Mouse (Mus musculus) heart, embryonic 15.5 days (tissue): ENCODE data around the gene Nat8f5. TPM values are rescaled to one million over a fixed set of nuclear protein-coding genes. Genes with fewer than 3 reads are reported as not detected.
"Not testable (repeated sequence)": the region's sequence is repeated elsewhere in the genome, so short reads cannot be mapped to it uniquely, and the experiment has no call there.

ENCODE experiments used
- ATAC-seq: fragments of 200-750 bp; cut with Nextera tagmentation; replicated peaks from 2 replicates; pipeline ENCODE4 v1.8.0; 2017; ENCODE audit warnings: low read depth, moderate TSS enrichment; ENCODE audit not compliant: insufficient number of reproducible peaks, insufficient read depth, low FRiP score
- H3K27ac ChIP-seq: fragments of 300-500 bp; sonication (generic); 2 replicates; pipeline ENCODE4 v1.5.1; 2015; ENCODE audit warnings: mild to moderate bottlenecking, inconsistent platforms
- H3K27me3 ChIP-seq: fragments of 300-500 bp; sonication (generic); 2 replicates; pipeline ENCODE4 v1.6.1; 2015; ENCODE audit warnings: inconsistent platforms
- H3K36me3 ChIP-seq: fragments of 300-500 bp; sonication (generic); 2 replicates; pipeline ENCODE4 v1.6.1; 2015; ENCODE audit warnings: mild to moderate bottlenecking, inconsistent platforms
- H3K4me1 ChIP-seq: fragments of 300-500 bp; sonication (generic); replicated peaks from 2 replicates; pipeline ENCODE4 v1.6.1; 2015; ENCODE audit warnings: inconsistent platforms
- H3K4me2 ChIP-seq: fragments of 300-500 bp; sonication (generic); 2 replicates; pipeline ENCODE4 v1.6.1; 2015; ENCODE audit warnings: inconsistent platforms, mild to moderate bottlenecking, moderate library complexity
- H3K4me3 ChIP-seq: fragments of 300-500 bp; sonication (generic); 2 replicates; pipeline ENCODE4 v1.5.1; 2015; ENCODE audit warnings: mild to moderate bottlenecking, inconsistent platforms
- H3K9ac ChIP-seq: fragments of 300-500 bp; sonication (generic); 2 replicates; pipeline ENCODE4 v1.6.1; 2015; ENCODE audit warnings: mild to moderate bottlenecking, inconsistent platforms
- H3K9me3 ChIP-seq: fragments of 300-500 bp; sonication (generic); replicated peaks from 2 replicates; pipeline ENCODE4 v1.6.1; 2016; ENCODE audit warnings: inconsistent platforms
- WGBS: fragments of 180-500 bp; shearing (Covaris S2); methylation state at CpG from one replicate; pipeline ENCODE4 v1.1.7; 2015; ENCODE audit warnings: mixed read lengths; 5-methylcytosine and 5-hydroxymethylcytosine counted together
- polyA plus RNA-seq: library from polyadenylated mRNA; unstranded; fragments of >200 nt; fragmentation: Nextera tagmentation; extraction: Ambion mirVana; gene quantifications from 2 replicates; pipeline ENCODE4 v1.2.1, GENCODE M21; 2015

Gene Nat8f5
- polyA plus RNA-seq, 1 experiment from 2014 or later: not detected

DNA sequence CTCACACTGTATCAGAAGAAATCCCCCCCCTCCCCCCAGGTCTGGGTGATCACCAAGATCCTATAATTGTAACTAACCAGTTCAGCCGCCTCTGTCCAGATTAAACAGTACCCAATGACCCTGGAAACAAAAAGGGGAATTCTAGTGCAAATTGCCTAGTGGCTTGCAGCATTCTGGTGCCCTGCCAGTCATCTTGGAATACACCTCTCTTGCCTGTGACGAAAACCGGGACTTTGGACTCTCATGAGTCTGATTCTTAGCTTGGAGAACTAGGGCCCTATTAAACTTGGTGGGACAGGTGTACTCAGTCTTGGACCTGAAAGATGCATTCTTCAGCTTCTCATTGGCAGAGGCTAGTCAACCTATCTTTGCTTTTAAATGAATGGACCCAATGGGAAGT is 32.7 kb upstream of the Nat8f5 start:
- H3K4me1 ChIP-seq: no peaks in the 10 kb centered on the region
- no peak for ATAC-seq
- no peak overlapping the region for H3K27ac ChIP-seq
- no peak overlapping the region for H3K9ac ChIP-seq
- 75% methylated on average over 3 of the region's 3 CpGs for WGBS
- H3K27me3 ChIP-seq: no peaks in the 10 kb centered on the region
- H3K4me3 ChIP-seq: no peak overlapping the region
- H3K4me2 ChIP-seq: no peak overlapping the region
- no peaks in the 10 kb centered on the region for H3K9me3 ChIP-seq
- no peaks in the 10 kb centered on the region for H3K36me3 ChIP-seq

DNA sequence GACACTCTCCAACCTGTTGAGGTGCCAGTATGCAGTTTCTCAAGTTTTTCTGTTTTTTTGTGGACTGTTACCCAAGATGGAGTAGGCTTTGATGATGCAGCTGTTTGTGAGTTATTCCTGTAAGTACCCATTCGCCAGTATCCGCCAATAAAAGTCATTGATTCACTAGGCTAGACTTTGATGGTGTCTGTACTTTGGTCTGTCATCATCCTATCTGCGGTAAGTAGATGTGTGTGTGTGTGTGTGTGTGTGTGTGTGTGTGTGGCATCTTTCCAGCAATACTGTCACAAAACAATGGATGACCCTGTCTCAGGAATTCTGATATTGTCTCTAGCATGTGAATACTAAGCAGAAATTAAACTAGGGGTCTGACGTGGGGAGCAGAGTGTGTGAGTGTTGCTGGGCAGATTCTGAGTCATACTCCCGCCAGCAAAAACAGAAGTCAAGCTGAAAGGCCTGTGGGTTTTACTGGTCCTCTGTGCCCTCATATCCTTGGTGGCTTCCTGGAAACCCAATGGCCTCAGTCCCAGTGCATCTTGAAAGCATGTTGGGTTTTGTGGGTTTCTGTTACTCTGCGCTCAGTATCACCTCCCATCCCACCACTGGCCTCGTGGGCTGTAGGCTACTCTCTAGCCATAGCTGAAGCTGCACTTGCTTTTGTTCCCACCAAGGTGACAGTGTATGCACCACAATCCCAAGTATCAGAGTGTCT is 30.4 kb upstream of the Nat8f5 start:
- ATAC-seq: no peak

DNA sequence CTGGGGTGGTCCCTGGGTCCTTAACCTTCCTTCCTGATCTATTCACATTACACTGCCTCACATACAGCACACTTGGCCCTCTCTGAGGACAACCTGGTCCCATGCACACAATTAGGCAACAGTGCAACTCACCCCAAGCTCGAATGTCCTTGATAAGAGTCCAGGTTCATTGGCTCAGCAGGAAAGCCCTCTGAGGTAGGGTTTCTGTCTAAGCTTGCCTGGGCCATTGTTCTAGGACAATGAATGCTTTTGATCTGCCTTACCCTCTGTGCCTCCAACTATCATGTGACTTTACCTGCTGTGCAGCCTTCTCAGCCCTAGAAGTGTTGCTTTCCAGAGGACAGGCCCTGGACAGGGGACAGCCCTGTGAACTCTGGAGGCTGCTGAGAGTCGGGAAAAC is 28.5 kb upstream of the Nat8f5 start:
- no peak overlapping the region for H3K9ac ChIP-seq
- H3K4me2 ChIP-seq: no peak overlapping the region
- no peaks in the 10 kb centered on the region for H3K4me1 ChIP-seq
- H3K27ac ChIP-seq: no peak overlapping the region
- no peaks in the 10 kb centered on the region for H3K36me3 ChIP-seq
- H3K4me3 ChIP-seq: no peak overlapping the region
- no peak for ATAC-seq
- 33% methylated on average over 2 of the region's 2 CpGs for WGBS
- no peaks in the 10 kb centered on the region for H3K27me3 ChIP-seq
- H3K9me3 ChIP-seq: no peaks in the 10 kb centered on the region

More for the DNA sequence above, 30.4 kb upstream of the Nat8f5 start:
- no peaks in the 10 kb centered on the region for H3K4me1 ChIP-seq
- no peaks in the 10 kb centered on the region for H3K27me3 ChIP-seq
- no peak overlapping the region for H3K9ac ChIP-seq
- H3K9me3 ChIP-seq: no peaks in the 10 kb centered on the region
- H3K27ac ChIP-seq: no peak overlapping the region
- H3K36me3 ChIP-seq: no peaks in the 10 kb centered on the region
- WGBS: 83% methylated on average over 7 of the region's 7 CpGs
- no peak overlapping the region for H3K4me2 ChIP-seq
- H3K4me3 ChIP-seq: no peak overlapping the region

DNA sequence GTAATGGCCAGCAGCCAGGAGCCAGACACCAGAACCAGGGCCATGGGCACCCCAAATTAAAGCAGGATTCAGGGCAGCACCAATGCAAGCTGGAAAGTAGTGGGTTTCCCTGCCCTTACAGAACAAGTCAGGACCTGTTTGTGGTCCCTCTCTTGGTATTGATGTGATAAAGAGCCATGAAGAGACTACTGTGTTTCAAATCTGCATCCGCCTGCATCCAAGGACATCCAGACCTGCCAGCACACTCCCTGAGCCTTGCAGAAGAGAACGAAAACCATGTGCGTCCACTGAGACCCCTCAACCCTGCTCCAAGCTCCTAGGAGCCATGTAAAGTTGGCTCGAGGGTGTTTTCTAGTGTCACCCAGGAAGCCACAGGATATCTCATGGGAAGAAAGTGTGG is 27.4 kb upstream of the Nat8f5 start:
- H3K9me3 ChIP-seq: no peaks in the 10 kb centered on the region
- no peaks in the 10 kb centered on the region for H3K27me3 ChIP-seq
- no peak overlapping the region for H3K4me3 ChIP-seq
- no peak overlapping the region for H3K4me2 ChIP-seq
- H3K27ac ChIP-seq: no peak overlapping the region
- no peaks in the 10 kb centered on the region for H3K4me1 ChIP-seq
- ATAC-seq: no peak
- H3K36me3 ChIP-seq: no peaks in the 10 kb centered on the region
- no peak overlapping the region for H3K9ac ChIP-seq
- 75% methylated on average over 4 of the region's 4 CpGs for WGBS

DNA sequence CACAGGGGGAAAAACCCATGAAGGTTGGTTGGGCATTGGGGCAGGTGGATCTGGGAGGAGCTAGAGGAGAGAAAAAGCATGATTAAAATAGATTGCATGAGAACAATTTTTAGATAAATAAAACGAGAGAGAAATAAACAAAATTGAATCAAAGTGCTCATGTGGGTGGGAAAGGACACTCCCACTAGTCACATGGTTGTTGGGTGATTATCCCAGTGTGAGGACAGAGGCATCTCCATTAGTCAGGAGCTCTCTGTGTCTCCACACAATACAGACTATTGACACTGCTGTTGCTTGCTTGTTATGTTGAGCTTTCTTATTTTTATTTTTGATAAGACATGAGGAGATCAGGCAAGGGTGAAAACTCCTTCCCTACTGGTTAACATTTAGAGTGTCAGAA is 26.1 kb upstream of the Nat8f5 start:
- no peak for ATAC-seq
- Histone ChIP-seq H3K4me2 (no peak overlapping the region), H3K9me3 (no peaks in the 10 kb centered on the region), H3K4me1 (no peaks in the 10 kb centered on the region), H3K4me3 (no peak overlapping the region), H3K27me3 (no peaks in the 10 kb centered on the region), H3K9ac (no peak overlapping the region), H3K27ac (no peak overlapping the region), H3K36me3 (no peaks in the 10 kb centered on the region)
- WGBS: 39% methylated on average over 1 of the region's 1 CpGs

DNA sequence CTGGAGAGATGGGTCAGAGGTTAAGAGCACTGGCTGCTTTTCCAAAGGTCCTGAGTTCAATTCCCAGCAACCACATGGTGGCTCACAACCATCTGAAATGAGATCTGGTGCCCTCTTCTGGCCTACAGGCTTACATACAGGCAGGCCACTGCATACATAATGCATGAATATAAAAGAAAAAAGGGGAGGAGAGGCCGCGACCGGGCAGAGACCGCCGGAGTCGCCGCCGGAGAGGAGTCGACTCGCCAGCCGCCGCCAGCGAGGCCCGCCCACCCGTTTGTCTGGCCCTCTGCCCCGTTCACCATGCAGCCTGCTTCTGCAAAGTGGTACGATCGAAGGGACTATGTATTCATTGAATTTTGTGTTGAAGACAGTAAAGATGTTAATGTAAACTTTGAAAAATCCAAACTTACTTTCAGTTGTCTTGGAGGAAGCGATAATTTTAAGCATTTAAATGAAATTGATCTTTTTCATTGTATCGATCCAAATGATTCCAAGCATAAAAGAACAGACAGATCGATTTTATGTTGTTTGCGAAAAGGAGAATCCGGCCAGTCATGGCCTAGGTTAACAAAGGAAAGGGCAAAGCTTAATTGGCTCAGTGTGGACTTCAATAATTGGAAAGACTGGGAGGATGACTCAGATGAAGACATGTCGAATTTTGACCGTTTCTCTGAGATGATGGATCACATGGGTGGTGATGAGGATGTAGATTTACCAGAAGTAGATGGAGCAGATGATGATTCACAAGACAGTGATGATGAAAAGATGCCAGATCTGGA is 23.1 kb upstream of the Nat8f5 start:
- not testable (repeated sequence) for ATAC-seq, H3K27me3 ChIP-seq, H3K9ac ChIP-seq, H3K4me3 ChIP-seq, H3K9me3 ChIP-seq, H3K4me2 ChIP-seq, H3K4me1 ChIP-seq, H3K27ac ChIP-seq, H3K36me3 ChIP-seq
- 73% methylated on average over 25 of the region's 25 CpGs for WGBS

DNA sequence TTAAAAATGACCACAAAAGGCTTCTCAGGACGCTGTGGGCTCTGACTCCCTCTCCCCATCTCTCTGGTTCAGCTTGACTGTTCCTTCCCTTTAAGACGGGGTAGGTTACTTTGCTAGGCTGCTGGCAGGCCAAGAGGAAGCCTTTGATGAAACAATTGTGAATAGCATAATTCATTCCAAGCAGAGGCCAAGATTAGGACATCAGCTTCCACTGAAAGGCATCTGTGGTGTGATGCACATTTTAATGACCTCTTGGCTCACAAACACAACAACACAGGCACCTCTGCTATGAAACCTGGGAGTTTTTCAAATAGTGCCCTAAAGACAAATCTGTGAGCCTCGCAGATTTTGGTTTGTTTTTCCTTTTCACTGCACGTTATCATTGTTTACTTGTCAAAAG is 19.2 kb upstream of the Nat8f5 start:
- H3K4me1 ChIP-seq: no peaks in the 10 kb centered on the region
- no peak overlapping the region for H3K9ac ChIP-seq
- H3K9me3 ChIP-seq: no peaks in the 10 kb centered on the region
- WGBS: 60% methylated on average over 4 of the region's 4 CpGs
- H3K4me2 ChIP-seq: no peak overlapping the region
- no peak for ATAC-seq
- no peaks in the 10 kb centered on the region for H3K27me3 ChIP-seq
- H3K4me3 ChIP-seq: no peak overlapping the region
- no peak overlapping the region for H3K27ac ChIP-seq
- no peaks in the 10 kb centered on the region for H3K36me3 ChIP-seq

DNA sequence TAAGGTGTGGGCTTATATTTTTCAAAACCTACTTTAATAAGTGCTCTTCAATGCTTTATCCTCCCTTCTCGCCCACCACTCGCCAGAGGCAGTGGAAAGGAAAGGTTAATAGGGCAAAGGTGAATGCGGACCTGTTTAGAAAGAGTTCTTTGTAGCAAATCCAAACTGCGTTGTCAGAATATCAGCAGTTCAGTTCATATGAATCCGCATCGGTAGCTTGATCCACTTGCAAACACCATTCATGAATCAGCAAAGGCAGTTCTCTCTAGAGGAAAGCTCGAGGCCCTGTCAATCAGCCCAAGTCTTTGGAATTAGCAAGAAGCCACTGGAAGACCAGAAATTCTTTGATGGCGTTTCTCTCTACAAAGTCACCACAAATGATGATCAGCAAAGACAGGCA is 17.9 kb upstream of the Nat8f5 start:
- WGBS: 84% methylated on average over 8 of the region's 8 CpGs
- H3K9me3 ChIP-seq: no peaks in the 10 kb centered on the region

DNA sequence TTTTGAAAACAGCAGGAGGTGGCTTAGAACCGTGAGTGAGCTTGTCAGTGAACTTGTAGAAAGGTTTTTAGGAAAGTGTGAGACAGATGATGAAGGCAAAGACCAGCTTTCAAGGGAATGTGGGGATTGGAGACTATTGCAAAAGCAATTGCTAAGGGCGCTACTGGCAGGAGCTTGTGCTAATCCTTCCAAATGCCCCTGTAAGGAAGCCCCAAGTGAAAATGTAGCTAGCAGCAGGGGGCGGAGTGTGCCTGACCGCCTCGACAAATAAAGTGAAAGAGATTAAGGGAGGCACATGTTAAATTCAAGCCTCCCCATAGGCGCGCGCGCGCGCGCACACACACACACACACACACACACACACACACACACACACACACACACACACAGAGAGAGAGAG is 16.5 kb upstream of the Nat8f5 start:
- H3K27me3 ChIP-seq, H3K9me3 ChIP-seq, H3K9ac ChIP-seq, H3K4me1 ChIP-seq, H3K36me3 ChIP-seq, H3K27ac ChIP-seq: not testable (repeated sequence)
- Histone ChIP-seq H3K4me2 (peak overlapping the region; percentile 50), H3K4me3 (0 out of 2 replicates have a peak overlapping the region, but pooled peaks have one; percentile 5)
- ATAC-seq: 0 out of 2 replicates have a peak, but pooled peaks have one; percentile 50
- WGBS: 21% methylated on average over 12 of the region's 12 CpGs

More for the DNA sequence above, 17.9 kb upstream of the Nat8f5 start:
- no peak for ATAC-seq
- Histone ChIP-seq H3K9ac (no peak overlapping the region), H3K36me3 (no peaks in the 10 kb centered on the region), H3K27me3 (no peaks in the 10 kb centered on the region), H3K4me3 (no peak overlapping the region), H3K4me2 (no peak overlapping the region), H3K27ac (no peak overlapping the region), H3K4me1 (no peaks in the 10 kb centered on the region)

DNA sequence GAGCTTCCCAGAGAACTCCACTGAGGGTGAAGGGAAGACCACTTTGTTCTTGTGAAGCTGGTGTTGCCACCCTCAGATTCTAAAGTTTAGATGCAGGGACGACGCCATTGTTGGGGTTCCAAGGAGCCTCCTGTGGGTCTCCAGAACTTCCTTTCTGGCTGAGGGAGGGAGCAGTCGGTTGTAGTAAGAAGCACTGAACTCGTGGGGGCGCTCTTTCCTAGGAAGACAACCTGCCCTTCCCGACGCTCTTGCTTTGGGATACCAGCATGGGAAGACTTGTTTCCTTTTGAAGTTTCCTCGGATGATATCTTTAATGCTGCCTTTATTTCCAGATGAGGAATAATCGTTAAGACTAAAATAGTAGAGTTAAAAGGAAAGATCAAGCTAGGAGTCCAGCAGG is 16.1 kb upstream of the Nat8f5 start:
- not testable (repeated sequence) for H3K4me1 ChIP-seq, ATAC-seq, H3K9ac ChIP-seq, H3K9me3 ChIP-seq, H3K27ac ChIP-seq, H3K36me3 ChIP-seq, H3K27me3 ChIP-seq
- 18% methylated on average over 9 of the region's 9 CpGs for WGBS
- H3K4me3 ChIP-seq: 0 out of 2 replicates have a peak overlapping the region, but pooled peaks have one; percentile 5
- H3K4me2 ChIP-seq: peak overlapping the region; percentile 50

DNA sequence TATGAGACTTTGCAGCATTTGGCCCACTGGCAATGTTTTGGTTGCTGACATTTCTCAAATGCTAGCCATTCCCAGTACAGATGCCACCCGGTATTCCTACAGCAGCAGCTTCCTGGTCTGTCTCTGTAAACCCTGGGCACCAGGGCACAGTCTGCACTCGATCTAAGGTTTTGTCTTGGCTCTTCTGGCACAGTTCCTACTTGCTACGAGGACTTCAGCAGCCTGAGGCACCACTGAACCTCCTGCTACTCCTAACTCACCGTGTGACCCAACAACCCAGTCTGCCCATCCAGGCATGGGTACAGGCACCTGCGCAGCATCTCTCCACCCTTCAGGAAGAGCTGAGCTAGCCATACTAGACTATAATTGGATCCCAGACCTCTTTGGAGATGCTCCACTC is 15.3 kb upstream of the Nat8f5 start:
- H3K27me3 ChIP-seq, H3K9ac ChIP-seq, H3K4me2 ChIP-seq, ATAC-seq, H3K9me3 ChIP-seq, H3K36me3 ChIP-seq, H3K4me1 ChIP-seq, H3K27ac ChIP-seq, H3K4me3 ChIP-seq: not testable (repeated sequence)
- 69% methylated on average over 5 of the region's 5 CpGs for WGBS

DNA sequence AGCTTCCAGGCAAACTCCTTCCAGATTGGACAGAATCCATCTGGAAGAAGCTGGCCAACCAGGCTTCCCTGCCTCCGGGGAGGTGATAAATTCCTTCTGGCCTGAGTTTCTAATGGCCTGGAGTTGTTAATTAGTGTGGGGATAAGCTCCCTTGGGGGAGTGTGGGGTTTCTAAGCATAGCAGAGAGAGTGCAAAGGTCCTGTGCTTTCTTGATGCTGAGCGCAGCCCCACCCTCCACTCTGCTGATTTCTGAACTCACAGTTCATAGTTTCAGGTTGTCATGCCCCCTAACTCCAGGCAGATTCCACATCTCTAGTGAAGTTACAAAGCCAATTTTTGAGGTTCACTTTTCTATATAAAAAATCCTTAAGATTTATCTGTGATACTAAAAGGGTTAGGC is 14.3 kb upstream of the Nat8f5 start:
- H3K9ac ChIP-seq, ATAC-seq, H3K27ac ChIP-seq, H3K9me3 ChIP-seq, H3K36me3 ChIP-seq, H3K4me1 ChIP-seq, H3K4me2 ChIP-seq, H3K4me3 ChIP-seq, H3K27me3 ChIP-seq: not testable (repeated sequence)
- WGBS: 70% methylated on average over 1 of the region's 2 CpGs
